Mouse (Mus musculus) small intestine, adult 2 months (tissue): ENCODE data around the gene March8.

Experiments
- CTCF ChIP-seq: fragments of 200-500 bp; IDR thresholded peaks from 2 replicates; pipeline ENCODE4 v1.5.1; 2012; ENCODE audit warnings: low read depth, mild to moderate bottlenecking, control low read depth, inconsistent platforms, low read length, moderate library complexity, mixed read lengths; ENCODE audit not compliant: insufficient replicate concordance, insufficient read length; ENCODE audit errors: extremely low read depth
- POLR2A ChIP-seq: fragments of 200-500 bp; IDR thresholded peaks from 2 replicates; pipeline ENCODE4 v1.6.1; 2012; ENCODE audit warnings: low read depth, mild to moderate bottlenecking, control low read depth, inconsistent platforms, low read length, moderate library complexity

GRCm38 (mm10) chr6:116389481-116389880, 51.7 kb downstream of the March8 start:
- no peak for TF ChIP-seq CTCF
- no peak for TF ChIP-seq POLR2A
